Mouse (Mus musculus) bone marrow macrophage, adult 2 months (primary cell): Measurements from ENCODE around the gene Olfr113.
"Not testable (repeated sequence)": the region's sequence is repeated elsewhere in the genome, so short reads cannot be mapped to it uniquely, and the experiment has no call there.

ENCODE experiments used
- CTCF ChIP-seq: IDR thresholded peaks from 2 replicates; pipeline ENCODE4 v1.5.1; 2012; ENCODE audit warnings: low read depth, mild to moderate bottlenecking, low read length, moderate library complexity
- POLR2A ChIP-seq: IDR thresholded peaks from 2 replicates; pipeline ENCODE4 v1.6.1; 2012; ENCODE audit warnings: mild to moderate bottlenecking, low read depth, low read length, borderline replicate concordance

GRCm38 (mm10) chr17:37538416-37538815 lies 39.0 kb downstream of the Olfr113 start:
- not testable (repeated sequence) for TF ChIP-seq CTCF, POLR2A
